Mouse (Mus musculus): ENCODE results near the gene Ctdnep1.

- TF ChIP-seq CTCF (IDR thresholded peaks at IDR 0.05; ENCODE audit: borderline replicate concordance, extremely low read depth, insufficient read depth, insufficient read length) (no peak), POLR2A (IDR thresholded peaks at IDR 0.05; ENCODE audit: borderline replicate concordance, extremely low read depth, insufficient read depth, insufficient read length, poor library complexity, severe bottlenecking) (no peak)
Observed at GRCm38 (mm10) chr11:70027397-70027796, 46.4 kb downstream of the Ctdnep1 start.
